Mouse (Mus musculus) retina, embryonic 14.5 days (tissue): ENCODE measurements around the gene Dennd4c.
"Not testable (repeated sequence)": the region's sequence is repeated elsewhere in the genome, so short reads cannot be mapped to it uniquely, and the experiment has no call there.

ENCODE experiments used
- DNase-seq: peaks from one replicate; pipeline ENCODE4 v3.0.0-alpha.2; 2015; ENCODE audit warnings: low spot score

Dennd4c gene

DNA sequence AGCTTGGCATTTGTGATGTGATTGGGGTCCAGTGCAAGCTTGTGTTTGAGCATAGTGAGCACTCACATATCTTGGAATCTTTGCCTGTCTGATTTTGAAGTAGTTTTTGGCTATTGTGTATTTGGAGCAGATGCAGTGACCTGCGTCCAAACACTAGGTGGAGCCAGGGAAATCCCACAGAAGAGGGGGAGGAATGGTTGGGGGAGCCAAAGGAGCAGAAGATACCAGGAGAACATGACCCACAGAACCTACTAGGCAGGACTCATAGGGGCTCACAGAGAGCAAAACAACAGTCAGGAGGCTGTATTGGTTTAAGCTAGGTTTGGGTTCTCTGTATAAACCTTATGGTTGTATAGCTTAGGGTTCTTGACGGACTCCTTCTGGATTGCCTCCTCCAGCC is 62.2 kb downstream of the Dennd4c start:
- DNase-seq: peak; percentile 2

DNA sequence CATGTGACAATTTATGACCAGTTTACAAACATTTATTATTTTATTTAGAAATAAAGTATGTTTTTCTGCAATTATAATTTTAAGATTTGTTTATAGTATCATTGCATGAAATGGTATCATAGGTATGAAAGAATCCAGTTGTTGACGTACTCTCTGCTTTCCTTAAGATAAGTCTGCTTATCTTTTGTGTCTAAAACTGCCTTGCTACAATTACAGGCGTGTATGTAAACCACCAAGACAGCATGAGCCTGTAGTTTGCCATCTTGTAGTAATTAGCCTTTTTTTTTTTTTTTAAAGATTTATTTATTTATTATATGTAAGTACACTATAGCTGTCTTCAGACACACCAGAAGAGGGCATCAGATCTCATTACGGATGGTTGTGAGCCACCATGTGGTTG is 66.5 kb downstream of the Dennd4c start:
- DNase-seq: no peak

DNA sequence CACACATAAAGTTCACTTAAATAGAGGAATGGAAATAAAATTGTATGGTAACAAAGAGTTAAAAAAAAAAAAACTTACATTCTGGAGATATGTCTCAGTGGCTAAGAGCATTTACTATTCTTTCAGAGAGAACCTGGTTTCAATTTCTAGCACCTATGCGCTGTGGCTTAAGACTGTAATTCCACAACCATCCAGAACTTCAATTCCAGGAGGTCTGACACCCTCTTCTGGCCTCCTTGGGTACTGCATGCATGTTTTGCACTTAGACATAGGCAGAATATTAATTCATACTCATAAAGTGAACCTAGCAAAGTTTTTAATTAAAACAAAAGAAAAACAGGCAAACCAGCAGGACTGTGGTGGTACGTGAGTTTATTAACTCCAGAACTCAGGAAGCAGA is 74.8 kb downstream of the Dennd4c start:
- peak; percentile 68 for DNase-seq

DNA sequence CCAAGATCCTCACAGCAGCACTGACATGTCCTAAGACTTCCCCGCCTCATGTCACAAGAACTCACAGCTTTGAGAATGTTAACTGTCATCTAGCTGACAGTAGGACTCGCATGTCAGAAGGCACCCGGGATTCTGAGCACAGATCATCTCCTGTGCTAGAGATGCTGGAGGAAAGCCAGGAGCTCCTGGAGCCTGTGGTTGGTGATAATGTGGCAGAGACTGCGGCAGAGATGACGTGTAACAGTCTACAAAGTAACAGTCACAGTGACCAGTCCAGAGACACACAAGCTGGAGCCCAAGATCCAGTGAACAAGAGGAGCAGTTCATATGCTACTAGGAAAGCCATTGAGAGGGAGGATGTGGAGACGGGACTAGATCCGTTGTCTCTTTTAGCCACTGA is 76.8 kb downstream of the Dennd4c start:
- no peak for DNase-seq

DNA sequence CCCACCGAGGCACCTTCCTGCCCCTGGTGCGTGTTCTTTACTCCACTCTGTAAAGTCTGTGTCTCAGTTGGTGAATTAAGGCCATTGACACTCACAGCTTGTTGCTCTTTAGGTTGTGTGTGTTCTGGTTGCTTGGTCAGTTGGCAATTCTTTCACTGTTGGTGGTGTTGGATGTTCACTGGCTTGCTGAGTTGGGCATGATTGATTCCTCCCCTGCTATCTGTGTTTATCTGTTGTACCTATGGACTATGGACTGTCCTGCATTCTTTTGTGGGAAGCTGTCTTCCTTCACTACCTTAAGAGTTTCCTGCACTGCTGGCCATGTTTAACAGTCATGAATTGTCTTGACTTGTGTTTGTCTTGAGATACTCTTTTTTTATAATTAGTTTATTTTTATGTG is 83.5 kb downstream of the Dennd4c start:
- no peak for DNase-seq

DNA sequence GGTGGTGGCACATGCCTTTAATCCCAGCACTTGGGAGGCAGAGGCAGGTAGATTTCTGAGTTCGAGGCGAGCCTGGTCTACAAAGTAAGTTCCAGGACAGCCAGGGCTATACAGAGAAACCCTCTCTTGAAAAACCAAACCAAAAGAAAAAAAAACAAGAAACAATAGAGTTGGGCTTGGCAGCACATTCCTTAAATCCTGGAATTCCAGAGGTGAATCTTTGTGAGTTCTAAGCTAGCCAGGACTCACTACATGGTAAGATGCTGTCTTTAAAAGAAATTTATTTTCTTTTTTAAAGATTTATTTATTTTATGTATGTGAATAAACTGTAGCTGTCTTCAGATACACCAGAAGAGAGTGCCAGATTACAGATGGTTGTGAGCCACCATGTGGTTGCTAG is 92.8 kb downstream of the Dennd4c start:
- not testable (repeated sequence) for DNase-seq

DNA sequence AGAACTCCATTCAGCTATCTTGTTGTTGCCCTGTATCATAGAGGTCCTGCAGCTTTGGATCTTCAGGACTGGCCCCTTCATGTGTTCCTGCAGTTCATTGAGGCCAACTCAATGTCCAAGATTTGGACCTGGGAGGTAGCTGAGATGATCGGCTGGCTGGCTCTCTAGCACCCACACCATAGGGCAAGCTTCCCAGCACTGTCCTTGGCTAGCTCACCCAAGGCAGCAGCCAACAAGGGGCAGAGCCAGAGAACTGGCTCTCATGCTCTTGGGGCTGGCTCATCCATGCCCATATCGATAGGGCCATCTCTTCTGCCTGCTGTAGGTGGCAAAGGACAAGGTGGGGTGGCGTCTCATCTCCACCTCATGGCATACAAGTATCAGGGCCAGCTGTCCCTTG is 97.0 kb downstream of the Dennd4c start:
- DNase-seq: no peak

DNA sequence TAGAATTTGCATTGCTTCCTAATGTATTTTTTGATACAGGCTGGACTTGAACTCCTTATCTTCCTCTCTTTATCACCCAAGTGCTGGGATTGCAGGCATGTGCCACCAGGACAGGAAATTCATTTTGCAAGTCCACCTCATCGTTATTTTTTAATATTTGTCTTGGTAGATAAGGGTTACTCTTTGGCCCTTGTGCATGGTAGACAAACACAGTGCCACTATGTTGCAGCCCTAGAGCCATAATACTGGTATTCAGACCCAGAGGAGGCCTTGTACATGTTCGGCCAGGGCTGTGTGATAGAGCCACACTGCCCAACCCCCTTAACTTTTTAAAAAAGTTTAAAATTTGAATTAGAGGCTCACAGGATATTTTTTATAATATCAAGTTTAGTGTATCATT is 98.9 kb downstream of the Dennd4c start:
- DNase-seq: no peak

DNA sequence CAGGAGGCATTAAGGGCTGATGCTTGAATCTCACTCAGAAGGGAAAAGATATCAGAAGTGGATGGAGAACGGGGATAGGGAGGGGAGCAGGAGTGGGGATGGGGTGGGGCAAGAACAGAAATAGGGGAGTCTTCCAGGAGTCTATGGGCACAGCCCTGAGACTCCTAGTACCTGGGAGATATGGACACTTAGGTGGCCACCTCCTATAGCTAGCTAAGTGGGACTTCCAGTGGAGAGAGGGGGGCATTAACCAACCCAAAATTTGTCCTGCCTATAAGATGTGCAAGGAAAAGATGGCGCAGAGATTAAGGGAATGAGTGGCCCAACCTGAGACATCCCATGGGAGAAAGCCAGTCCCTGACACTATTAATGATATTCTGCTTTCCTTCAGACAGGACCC is 103.0 kb downstream of the Dennd4c start:
- no peak for DNase-seq

DNA sequence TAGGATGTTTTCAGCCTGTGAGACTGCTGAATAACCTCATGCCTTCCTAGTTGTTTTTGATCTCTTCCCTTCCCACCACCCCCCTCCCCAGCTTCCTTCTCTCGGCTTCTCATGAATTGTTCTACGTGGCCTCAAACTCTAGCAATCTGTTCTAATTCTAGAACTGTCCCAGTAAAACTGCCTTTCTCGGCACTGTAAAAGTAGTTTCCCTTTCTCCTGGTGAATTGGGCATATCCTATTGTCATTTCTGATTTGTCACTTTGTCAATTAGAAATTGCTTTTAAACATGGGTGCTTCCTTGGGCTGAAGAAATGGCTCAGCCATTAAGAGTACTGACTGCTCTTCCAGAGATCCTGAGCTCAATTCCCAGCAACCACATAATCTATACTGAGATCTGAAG is 103.7 kb downstream of the Dennd4c start:
- no peak for DNase-seq

DNA sequence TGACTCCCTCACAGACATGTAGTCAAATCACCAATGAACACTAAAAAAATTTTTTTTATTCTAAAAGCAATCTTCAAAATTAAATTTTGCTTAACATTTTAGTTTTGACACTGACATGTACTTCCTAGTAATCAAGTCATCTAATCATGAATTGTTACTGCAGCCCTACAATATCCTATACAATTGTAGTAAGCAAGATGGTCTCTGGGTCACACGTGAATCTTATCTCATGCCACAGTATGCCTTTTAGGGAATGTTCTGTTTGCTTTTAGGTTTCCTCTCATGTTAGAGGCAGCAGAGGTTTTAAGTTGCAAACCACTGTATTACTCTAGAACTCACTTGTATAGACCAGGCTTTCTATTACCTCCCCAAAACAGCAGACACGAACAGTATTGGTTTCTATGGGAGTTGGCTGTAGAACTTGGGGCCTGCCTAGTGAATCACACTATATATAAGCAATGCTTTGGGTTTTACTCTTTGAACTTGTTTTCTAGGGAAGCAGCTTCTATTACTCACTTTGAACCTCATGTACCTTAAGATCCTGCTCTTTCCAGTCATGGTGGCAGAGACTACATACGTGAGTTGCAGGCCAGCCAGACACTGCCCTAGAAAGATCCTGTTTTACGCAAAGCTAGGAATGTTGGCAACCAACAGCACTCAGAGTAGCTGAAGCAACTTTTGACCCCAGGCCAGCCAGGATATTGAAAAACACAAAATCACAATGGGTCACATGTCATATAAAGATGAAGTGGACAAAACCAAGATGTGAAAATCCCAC is 104.6 kb downstream of the Dennd4c start:
- no peak for DNase-seq

DNA sequence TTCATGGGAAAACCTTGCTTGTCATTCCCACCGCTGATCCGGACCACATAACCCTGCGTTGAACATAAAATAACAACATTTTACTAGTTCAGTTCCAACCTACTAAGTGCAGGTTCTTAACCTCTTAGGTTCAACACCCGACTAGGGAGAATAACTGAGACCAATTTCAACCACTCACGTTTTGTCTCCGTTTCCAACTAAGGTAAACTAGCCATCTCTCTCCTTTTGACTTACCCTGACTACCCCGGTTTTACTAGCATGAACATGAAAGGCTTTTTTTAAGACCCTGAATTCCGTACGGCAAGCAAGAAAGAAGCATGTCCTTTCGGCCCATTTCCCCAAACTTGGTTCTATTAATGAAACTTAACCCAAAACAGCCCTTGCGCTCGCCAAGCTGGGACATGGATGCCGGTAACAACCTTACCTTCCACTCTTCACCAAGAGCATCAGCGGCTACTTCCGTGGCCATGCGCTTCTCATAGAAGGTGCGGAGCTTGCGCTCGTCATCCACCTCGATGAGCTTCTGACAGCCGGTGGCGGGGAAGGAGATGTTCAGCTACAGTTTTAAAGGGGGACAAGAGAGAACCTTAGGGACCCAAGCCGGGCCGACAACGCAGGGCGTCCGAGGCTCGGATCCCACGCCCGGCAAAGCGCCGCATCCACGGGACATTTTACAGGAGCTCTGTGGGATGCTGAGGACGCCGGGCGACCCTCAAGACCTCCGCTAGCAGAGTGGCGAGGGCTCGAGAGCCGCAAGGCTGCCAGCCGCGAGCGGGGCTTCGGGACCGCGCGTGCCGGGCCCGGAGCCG is 108.2 kb downstream of the Dennd4c start:
- DNase-seq: no peak

DNA sequence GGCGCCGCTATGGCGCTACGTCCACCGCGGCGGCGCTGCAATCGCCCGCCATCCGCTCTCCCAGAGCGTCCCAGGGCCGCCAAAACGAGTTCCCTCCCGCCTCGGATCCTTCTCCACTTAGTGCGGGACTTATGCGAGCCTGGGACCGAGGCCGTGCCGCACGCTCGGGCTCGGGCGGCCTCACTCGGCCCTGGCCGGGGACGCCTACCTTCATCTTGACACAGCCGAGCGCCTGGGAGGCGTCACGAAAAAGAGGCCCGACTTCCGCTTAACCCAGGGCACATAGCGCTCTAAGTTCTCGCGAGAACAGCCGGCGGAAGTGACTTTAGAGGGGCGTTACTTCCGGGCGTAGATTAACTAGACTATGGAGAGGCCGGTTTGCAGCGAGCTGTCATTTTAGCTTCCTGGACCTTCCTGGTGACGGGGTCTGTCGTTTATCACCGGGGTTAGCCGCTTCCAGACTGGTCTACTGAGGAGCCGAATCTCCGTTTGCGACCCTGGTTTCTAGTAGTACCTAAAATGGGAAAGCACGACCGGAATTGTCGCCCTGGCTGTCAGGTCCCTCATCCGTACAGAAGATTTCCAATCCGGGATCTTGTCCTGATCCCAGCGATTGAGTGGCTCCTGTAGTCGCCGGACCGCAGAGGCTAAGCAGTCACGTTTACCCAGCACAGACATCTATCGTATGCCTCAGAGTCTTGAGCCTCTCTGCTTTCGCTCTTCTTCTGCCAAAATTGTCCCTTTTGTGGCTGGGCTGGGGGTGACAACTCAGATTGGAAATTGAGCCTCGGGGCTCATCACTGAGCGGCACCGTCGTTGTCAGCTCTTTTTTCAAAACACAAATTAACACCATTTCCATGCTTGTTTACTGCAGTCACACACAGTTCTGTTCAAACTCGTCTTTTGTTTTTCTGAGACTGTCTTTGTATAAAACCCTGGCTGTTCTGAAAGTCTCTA is 109.0 kb downstream of the Dennd4c start, which contains the start of gene Rps6:
TSS of gene Rps6 (minus strand) at position 300 of the 957 bp plus-strand sequence.
- peak; percentile 97 for DNase-seq

DNA sequence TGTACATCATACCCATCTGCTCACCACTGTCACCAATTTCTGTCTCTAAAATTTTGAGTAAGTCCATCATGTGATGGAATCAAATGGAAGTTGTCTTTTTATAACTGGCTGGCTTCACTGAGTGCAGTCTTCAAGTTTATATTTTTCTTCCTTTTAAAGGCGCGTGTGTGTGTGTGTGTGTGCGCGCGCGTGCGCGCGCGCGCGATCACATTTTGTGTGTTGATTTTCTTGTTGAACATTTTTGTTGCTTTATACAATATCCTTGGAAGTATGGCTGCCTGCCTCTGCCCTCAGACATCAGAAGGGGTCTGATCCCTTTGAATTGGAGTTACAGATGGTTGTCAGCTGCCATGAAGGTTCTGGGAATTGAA is 109.7 kb downstream of the Dennd4c start:
- no peak for DNase-seq

DNA sequence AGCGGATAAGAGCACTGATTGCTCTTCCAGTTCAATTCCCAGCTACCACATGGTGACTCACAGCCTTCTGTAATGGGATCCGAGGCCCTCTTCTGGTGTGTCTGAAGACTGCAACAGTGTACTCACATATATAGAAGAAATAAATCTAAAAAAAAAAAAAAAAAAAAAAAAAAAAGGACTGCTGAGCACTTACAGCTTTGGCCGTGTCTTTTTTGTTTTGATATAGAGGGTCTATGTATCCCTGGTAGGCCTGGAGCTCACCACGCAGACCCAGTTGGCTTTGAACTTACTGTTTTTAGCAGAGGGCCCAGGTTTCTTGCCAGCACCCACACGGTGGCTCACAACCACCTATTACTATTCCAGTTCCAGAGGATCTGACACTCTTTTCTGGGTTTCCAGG is 115.7 kb downstream of the Dennd4c start:
- DNase-seq: no peak

DNA sequence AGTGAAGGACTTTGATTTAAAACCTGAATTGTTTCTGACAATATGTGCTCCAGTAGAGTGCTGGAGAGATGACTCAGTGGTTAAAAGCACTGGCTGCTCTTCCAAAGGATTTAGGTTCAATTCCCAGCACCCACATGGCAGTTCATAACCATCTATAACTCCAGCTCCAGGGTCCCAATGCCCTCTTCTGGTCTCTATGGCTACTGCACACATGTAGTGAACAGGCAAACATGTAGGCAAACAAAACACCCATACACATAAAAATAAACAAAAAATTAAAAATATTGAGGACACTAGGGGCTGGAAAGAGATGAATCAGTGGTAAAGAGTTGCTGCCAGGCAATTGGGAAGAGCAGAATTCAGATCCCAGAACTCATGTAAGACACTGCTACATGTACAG is 123.6 kb downstream of the Dennd4c start:
- no peak for DNase-seq

DNA sequence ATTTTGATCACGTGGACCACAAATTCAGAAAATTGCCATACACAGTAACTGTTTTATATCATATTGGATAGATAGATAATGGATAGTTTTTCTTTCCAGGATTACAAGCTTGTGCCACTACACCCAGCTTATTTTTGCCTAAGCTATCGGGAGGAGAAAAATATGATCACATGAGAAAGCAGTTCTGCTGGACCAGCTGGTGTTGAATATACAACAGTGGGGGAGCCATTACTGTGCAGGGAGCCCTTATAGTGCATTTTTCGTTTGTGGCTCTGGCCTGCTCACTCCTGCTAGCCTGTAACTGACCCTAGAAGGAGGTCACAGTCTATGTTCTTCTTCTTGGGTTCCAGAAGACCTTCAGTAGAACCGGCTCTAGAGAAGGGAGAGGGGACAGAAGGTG is 124.7 kb downstream of the Dennd4c start:
- DNase-seq: no peak

DNA sequence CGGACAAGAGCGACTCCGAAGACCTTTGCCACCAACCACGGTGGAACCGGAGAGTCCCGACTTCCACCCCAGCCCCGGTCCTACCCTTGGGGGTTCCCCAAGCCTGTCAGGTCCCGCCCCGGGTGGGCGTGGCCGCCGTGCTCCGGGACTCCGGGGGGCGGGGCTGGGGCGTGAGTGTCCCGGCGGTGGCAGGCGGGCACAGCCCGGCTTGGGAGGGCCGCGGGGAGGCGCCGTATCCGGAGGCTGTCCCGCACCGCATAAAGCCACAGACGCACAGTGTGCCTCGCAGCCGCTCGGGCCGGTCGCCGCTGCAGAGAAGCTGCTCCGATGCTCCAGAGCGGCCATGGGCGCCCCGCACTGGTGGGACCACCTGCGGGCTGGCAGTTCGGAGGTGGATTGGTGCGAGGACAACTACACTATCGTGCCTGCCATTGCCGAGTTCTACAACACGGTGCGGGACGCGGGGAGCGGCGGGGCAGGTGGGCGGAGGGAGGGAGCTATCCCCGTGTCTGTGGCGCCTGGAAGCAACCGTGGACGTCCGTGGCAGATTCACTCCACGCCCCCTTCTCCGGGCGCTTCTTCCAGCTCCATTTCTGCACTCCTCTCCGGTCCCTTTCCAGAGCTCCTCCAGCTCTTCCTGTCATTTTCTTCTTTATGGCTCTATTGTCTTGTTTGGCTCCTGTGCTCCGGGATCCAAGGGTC is 125.9 kb downstream of the Dennd4c start, which contains the start of gene Acer2:
TSS of gene Acer2 (plus strand) at position 251 of the 702 bp plus-strand sequence.
- peak; percentile 81 for DNase-seq

DNA sequence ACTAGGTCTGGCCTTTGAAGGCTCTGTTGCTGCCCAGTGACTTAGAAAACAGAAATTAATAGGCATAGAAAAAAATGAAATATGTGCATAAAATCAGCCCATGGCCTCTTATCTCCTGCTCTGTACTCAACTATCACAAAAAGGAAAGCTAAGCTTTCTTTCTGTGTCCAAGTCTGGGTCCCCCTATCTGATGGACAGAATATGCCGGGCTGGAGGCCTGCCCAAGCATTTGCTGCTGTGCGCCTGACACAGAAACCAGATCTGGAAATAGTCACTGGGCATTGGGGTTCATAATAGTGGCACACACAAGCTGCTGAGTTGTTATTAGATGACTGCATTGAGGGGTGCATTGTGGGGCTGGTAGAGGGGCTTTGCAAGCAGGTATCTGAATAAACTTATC is 131.1 kb downstream of the Dennd4c start:
- no peak for DNase-seq

DNA sequence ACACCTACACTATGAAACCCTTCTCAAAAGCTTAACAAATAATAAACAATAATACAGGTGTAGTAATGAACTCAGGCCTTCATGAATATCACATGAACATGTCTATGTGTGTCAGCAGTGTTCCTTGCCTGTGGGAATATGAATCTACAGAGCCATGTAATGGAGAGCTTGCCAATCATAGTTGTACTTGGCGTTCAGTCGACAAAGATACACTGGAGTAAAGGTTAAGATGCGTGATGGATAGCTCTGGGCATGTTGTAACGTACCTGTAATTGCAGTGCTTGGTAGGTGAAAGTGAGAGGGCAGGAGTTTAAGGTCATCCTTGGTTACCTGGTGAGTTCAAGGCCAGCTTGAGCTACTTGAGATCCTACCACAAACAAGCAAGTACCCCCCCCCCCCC is 132.8 kb downstream of the Dennd4c start:
- DNase-seq: no peak

DNA sequence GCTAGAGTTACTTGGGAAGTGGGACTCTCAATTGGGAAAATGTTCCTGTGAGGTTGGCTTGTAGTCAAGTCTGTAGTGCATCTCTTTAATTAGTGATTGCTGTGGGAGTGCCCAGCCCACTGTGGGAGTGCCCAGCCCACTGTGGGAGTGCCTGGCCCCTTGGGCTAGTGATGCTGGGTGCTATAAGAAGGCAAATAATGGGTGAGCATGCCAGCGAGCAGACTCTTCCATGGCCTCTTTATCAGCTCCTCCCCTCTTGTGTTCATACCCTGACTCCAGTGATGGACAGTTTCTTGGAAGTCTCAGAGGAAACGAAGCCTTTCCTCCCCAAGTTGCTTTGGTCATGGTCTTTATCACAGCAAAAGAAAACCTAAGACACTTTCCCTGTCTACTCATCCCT is 134.1 kb downstream of the Dennd4c start:
- DNase-seq: no peak

DNA sequence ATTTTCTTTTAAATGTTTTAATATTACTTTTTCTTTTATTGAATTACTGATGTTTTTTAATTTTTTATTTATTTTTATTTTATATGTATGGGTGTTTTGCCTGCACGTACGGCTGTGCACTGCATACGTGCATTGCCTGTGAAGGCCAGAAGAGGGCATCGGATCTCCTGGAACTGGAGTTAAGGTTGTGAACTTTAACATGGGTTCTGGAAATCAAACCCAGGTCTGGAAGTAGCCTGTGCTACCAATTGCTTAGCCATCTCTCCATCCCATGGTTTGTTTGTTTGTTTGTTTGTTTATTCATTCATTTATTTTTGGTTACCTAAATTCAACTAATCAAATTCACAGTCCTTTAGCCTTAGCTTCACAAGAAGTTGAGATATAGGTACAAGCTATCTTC is 136.6 kb downstream of the Dennd4c start:
- DNase-seq: peak; percentile 21
